Mouse (Mus musculus) spleen, adult 18-20 months (tissue): ENCODE measurements around the gene Mrpl33.

Experiments used
- DNase-seq, 2 experiments: peaks; one replicate each; pipeline ENCODE4 v3.0.0; 2022; ENCODE audit warnings: mixed read lengths in 2 of 2

The Mrpl33 gene

DNA sequence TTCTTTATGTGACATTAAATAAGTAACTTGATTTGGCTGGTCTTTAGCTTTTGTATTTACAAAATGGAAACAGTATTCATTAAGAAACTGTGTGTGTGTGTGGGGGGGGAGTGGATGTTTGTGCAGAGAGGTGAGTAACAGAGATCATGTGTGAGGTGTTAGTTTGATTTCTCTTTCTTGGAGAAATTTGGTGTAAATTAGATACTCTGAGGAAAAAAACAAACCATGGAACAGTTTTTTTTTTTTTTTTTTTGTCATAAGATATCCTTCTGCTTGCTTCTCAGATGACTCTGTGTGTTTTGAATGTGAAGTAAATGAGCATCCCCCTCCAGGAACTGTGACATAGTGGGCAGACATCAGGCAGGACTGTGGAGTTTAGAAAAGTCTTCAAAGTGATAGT, 102.7 kb downstream of the Mrpl33 start:
- DNase-seq = no peak

DNA sequence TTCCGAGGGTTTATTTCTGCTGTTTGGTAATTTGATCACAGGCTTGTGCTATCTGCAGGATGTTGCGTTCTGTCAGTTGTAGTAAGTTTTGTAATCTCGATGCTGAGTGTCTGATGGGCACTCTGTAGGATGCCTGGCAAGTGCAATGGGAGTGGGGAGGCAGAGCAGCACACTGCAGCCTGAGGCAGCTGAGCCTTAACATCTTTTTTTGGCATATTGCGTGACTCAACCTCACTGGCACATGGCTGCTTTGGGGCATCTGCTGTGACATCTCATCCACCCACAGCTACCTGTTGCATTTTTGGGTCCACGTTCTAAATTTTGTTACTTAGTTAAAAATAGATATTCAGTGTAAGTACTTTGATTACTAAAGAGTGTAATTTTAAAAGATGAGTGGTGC, 108.2 kb downstream of the Mrpl33 start:
- no peak for DNase-seq

DNA sequence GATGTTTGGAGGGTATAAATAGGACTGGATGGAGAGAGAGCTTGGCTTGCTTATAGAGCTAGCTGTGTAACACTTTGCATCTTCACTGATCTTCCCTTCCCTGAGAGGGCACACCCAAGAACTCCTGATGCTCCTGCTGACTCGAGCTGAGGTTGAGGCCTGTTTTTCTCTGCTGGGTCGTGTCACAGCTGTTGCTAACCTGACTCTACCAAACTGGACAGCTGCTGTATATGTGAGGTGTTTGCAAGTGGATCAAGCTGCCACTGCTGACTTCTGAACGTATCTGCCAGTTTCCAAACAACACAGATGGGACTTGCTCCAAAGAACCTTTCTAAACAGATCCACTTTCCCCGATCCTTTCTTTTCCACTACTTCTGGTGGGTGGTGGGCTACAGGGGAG, 110.1 kb downstream of the Mrpl33 start:
- DNase-seq = no peak

DNA sequence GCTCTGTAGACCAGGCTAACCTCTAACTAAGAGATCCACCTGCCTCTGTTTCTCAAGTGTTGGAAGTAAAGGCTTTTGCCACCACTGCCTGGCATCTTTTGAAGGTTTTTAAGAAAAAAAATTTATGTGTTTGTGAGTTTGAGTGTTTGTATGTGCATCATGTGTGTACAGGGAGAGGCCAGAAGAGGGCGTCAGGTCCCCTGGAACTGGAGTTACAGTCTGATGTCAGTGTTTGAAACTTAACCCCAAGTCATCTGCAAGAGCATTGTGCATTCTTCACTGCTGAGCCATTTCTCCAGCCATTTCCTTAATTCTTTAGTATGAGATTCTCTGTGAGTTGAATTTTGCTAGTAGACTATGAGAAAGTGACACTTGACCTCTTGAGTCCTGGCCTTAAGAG, 112.7 kb downstream of the Mrpl33 start:
- DNase-seq = no peak

DNA sequence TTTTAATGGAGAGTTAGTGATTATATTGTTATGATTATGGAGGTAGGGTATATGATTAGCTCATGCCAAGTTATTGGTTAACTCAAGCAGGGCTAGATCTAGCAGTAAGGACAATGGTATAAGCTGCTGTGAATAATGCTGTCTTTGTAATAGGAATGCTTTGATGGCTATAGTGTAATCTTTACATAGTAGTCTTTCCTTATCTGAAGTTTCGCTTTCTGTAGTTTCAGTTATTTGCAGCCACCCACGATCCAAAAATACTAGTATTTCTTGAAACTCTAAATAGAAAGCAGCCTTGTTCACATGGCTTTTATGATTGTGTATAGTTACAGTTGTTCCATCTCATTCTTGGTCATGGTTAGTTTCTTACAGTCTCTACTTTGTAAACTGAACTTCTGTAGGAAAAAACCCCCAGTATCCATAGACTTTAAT, 116.6 kb downstream of the Mrpl33 start:
- DNase-seq = no peak

DNA sequence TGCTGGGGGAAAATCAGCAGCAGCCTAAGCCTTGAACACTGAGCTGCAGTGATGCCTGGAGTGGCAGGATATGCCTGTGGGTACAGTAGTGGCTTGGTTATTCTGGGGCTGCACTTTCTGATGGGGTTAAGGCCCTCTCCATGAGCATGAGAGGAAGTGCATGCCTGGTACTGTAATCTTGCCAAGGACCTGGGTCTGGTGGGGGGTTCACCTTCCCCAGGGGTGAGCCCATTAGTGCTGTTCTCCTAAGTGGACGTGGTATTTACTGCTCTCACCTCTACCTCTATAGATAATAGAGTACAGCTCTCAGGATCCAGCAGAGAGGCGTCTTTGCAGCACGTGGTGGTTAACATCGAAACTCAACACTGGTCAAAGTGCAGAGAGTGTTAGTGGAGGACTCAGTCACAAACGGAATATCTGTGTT, 117.1 kb downstream of the Mrpl33 start:
- no peak for DNase-seq
